Mouse (Mus musculus): ENCODE data around the gene Hoxd11.

DNA sequence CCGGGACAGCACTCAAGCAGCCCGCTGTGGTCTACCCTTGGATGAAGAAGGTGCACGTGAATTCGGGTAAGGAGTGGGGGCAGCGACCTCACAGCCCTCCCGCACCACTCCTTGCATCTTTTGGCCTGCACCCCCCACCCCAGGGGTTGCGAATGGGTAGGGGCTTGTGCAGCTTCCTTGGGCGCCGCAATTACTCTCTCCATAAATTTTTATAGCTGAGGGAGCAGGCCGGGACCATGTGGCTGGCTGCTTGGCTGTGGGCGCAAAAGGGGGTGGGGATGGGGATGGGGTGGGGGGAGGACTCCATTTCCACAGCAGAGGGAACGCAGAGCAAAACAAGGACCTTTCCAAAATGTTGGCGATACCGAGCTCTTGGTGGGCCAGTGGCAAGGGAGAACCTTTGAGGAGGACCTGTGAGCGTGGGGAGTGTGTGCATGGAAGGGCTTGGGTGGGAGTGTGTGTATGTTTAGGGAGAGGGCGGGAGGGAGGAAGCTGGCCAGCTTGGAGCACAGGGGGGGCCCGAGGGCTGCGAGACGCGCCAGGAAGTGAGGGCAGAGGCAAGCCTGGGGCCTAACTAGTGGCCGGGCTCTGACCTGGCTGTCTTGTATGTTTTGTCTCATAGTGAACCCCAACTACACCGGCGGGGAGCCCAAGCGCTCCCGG is 48.4 kb downstream of the Hoxd11 start:
- TF ChIP-seq CTCF (conservative IDR thresholded peaks at IDR 0.05; ENCODE audit: insufficient read depth, insufficient read length, low read depth, low read length) (no peak), POLR2A (IDR thresholded peaks at IDR 0.05; ENCODE audit: low read depth, low read length) (no peak)
